Mouse (Mus musculus): Measurements from ENCODE around the gene Rbbp6. TPM values are rescaled to one million over a fixed set of nuclear protein-coding genes. Genes with fewer than 3 reads are reported as not detected.

Gene Rbbp6
- polyA plus RNA-seq (2016; fragmentation: Nextera tagmentation; extraction: Ambion mirVana): 37.9 and 40.4 TPM in 2 replicates

- 82% methylated on average over 5 of the region's 5 CpGs for WGBS
- Histone ChIP-seq H3K4me1 (no peaks in the 10 kb centered on the region), H3K4me3 (no peak within 1 kb of the TSS), H3K27ac (no peak within 1 kb of the TSS), H3K9me3 (replicated peaks) (no peaks in the 10 kb centered on the region), H3K4me2 (replicated peaks) (no peak within 1 kb of the TSS), H3K36me3 (no peaks in the 10 kb centered on the region), H3K27me3 (no peaks in the 10 kb centered on the region), H3K9ac (no peak within 1 kb of the TSS)
- no peak for ATAC-seq (ENCODE audit: low FRiP score)
Observed at GRCm38 (mm10) chr7:122965386-122965785, at the start of gene Rbbp6. Rbbp6 (plus strand) TSS chr7:122965686.

- Histone ChIP-seq H3K4me3 (no peak overlapping the region), H3K27ac (no peak overlapping the region), H3K9me3 (replicated peaks) (no peaks in the 10 kb centered on the region), H3K27me3 (no peaks in the 10 kb centered on the region), H3K9ac (no peak overlapping the region), H3K36me3 (no peaks in the 10 kb centered on the region), H3K4me1 (no peaks in the 10 kb centered on the region), H3K4me2 (replicated peaks) (peak overlapping the region; percentile 30)
- ATAC-seq (ENCODE audit: low FRiP score): peak; percentile 32; the same call in 1 of the 2 replicates
- WGBS: 44% methylated on average over 13 of the region's 13 CpGs
Observed at GRCm38 (mm10) chr7:122919728-122920582, 45.5 kb upstream of the Rbbp6 start.

GRCm38 (mm10) chr7:122921537-122921936, 43.9 kb upstream of the Rbbp6 start:
- no peak overlapping the region for H3K9ac ChIP-seq
- no peak for ATAC-seq (ENCODE audit: low FRiP score)
- 83% methylated on average over 9 of the region's 9 CpGs for WGBS
- no peaks in the 10 kb centered on the region for H3K4me1 ChIP-seq
- no peaks in the 10 kb centered on the region for H3K27me3 ChIP-seq
- no peak overlapping the region for H3K27ac ChIP-seq
- no peak overlapping the region for H3K4me3 ChIP-seq
- no peaks in the 10 kb centered on the region for H3K36me3 ChIP-seq
- H3K4me2 ChIP-seq (replicated peaks): no peak overlapping the region
- H3K9me3 ChIP-seq (replicated peaks): no peaks in the 10 kb centered on the region

- H3K36me3 ChIP-seq: no peaks in the 10 kb centered on the region
- H3K4me1 ChIP-seq: no peaks in the 10 kb centered on the region
- no peak overlapping the region for H3K4me2 ChIP-seq (replicated peaks)
- no peak overlapping the region for H3K4me3 ChIP-seq
- no peaks in the 10 kb centered on the region for H3K9me3 ChIP-seq (replicated peaks)
- no peak overlapping the region for H3K27ac ChIP-seq
- WGBS: 77% methylated on average over 3 of the region's 3 CpGs
- H3K27me3 ChIP-seq: no peaks in the 10 kb centered on the region
- ATAC-seq (ENCODE audit: low FRiP score): no peak
- H3K9ac ChIP-seq: no peak overlapping the region
Observed at GRCm38 (mm10) chr7:122924256-122924655, 41.2 kb upstream of the Rbbp6 start.

GRCm38 (mm10) chr7:122930494-122930893, 35.0 kb upstream of the Rbbp6 start:
- Histone ChIP-seq H3K27me3 (no peaks in the 10 kb centered on the region), H3K4me3 (no peak overlapping the region), H3K27ac (no peak overlapping the region), H3K36me3 (no peaks in the 10 kb centered on the region), H3K9me3 (replicated peaks) (no peaks in the 10 kb centered on the region), H3K9ac (no peak overlapping the region), H3K4me2 (replicated peaks) (no peak overlapping the region), H3K4me1 (no peaks in the 10 kb centered on the region)
- 59% methylated on average over 3 of the region's 3 CpGs for WGBS
- no peak for ATAC-seq (ENCODE audit: low FRiP score)

GRCm38 (mm10) chr7:122932171-122932570, 33.3 kb upstream of the Rbbp6 start:
- no peaks in the 10 kb centered on the region for H3K9me3 ChIP-seq (replicated peaks)
- no peak overlapping the region for H3K9ac ChIP-seq
- no peaks in the 10 kb centered on the region for H3K27me3 ChIP-seq
- no peaks in the 10 kb centered on the region for H3K4me1 ChIP-seq
- no peak overlapping the region for H3K27ac ChIP-seq
- no peak for ATAC-seq (ENCODE audit: low FRiP score)
- H3K4me3 ChIP-seq: no peak overlapping the region
- no peak overlapping the region for H3K4me2 ChIP-seq (replicated peaks)
- WGBS: 33% methylated on average over 1 of the region's 1 CpGs
- H3K36me3 ChIP-seq: no peaks in the 10 kb centered on the region

GRCm38 (mm10) chr7:122936626-122937025, 28.9 kb upstream of the Rbbp6 start:
- no peak for ATAC-seq (ENCODE audit: low FRiP score)
- no peaks in the 10 kb centered on the region for H3K36me3 ChIP-seq
- H3K27ac ChIP-seq: no peak overlapping the region
- H3K4me2 ChIP-seq (replicated peaks): no peak overlapping the region
- H3K9me3 ChIP-seq (replicated peaks): no peaks in the 10 kb centered on the region
- H3K4me1 ChIP-seq: peaks cover 8% of the 10 kb centered on the region
- no peak overlapping the region for H3K4me3 ChIP-seq
- no peaks in the 10 kb centered on the region for H3K27me3 ChIP-seq
- no peak overlapping the region for H3K9ac ChIP-seq

GRCm38 (mm10) chr7:122938197-122938596, 27.3 kb upstream of the Rbbp6 start:
- Histone ChIP-seq H3K9me3 (replicated peaks) (no peaks in the 10 kb centered on the region), H3K27me3 (no peaks in the 10 kb centered on the region), H3K36me3 (no peaks in the 10 kb centered on the region), H3K4me1 (peaks cover 8% of the 10 kb centered on the region), H3K4me3 (no peak overlapping the region), H3K4me2 (replicated peaks) (no peak overlapping the region), H3K9ac (no peak overlapping the region), H3K27ac (no peak overlapping the region)
- WGBS: 82% methylated on average over 1 of the region's 1 CpGs
- ATAC-seq (ENCODE audit: low FRiP score): no peak

- no peaks in the 10 kb centered on the region for H3K36me3 ChIP-seq
- H3K4me3 ChIP-seq: no peak overlapping the region
- no peaks in the 10 kb centered on the region for H3K9me3 ChIP-seq (replicated peaks)
- H3K27me3 ChIP-seq: no peaks in the 10 kb centered on the region
- peaks cover 8% of the 10 kb centered on the region for H3K4me1 ChIP-seq
- 91% methylated on average over 3 of the region's 3 CpGs for WGBS
- H3K27ac ChIP-seq: no peak overlapping the region
- no peak overlapping the region for H3K9ac ChIP-seq
- no peak overlapping the region for H3K4me2 ChIP-seq (replicated peaks)
- ATAC-seq (ENCODE audit: low FRiP score): no peak
Observed at GRCm38 (mm10) chr7:122939181-122939580, 26.3 kb upstream of the Rbbp6 start.

GRCm38 (mm10) chr7:122940371-122941075, 25.0 kb upstream of the Rbbp6 start:
- no peaks in the 10 kb centered on the region for H3K36me3 ChIP-seq
- no peaks in the 10 kb centered on the region for H3K27me3 ChIP-seq
- peaks cover 8% of the 10 kb centered on the region for H3K4me1 ChIP-seq
- H3K4me3 ChIP-seq: no peak overlapping the region
- H3K9ac ChIP-seq: no peak overlapping the region
- WGBS: 9% methylated on average over 12 of the region's 12 CpGs
- H3K27ac ChIP-seq: no peak overlapping the region
- no peaks in the 10 kb centered on the region for H3K9me3 ChIP-seq (replicated peaks)
- ATAC-seq (ENCODE audit: low FRiP score): no peak
- H3K4me2 ChIP-seq (replicated peaks): peak overlapping the region; percentile 32

- H3K36me3 ChIP-seq: no peaks in the 10 kb centered on the region
- 92% methylated on average over 8 of the region's 8 CpGs for WGBS
- no peak for ATAC-seq (ENCODE audit: low FRiP score)
Observed at GRCm38 (mm10) chr7:122942111-122942510, 23.4 kb upstream of the Rbbp6 start.

GRCm38 (mm10) chr7:122945149-122945548, 20.3 kb upstream of the Rbbp6 start:
- WGBS: 4% methylated on average over 1 of the region's 1 CpGs
- Histone ChIP-seq H3K9me3 (replicated peaks) (no peaks in the 10 kb centered on the region), H3K36me3 (no peaks in the 10 kb centered on the region), H3K4me2 (replicated peaks) (no peak overlapping the region), H3K27me3 (no peaks in the 10 kb centered on the region), H3K4me1 (peaks cover 7% of the 10 kb centered on the region), H3K4me3 (no peak overlapping the region), H3K27ac (no peak overlapping the region), H3K9ac (no peak overlapping the region)
- no peak for ATAC-seq (ENCODE audit: low FRiP score)

More at GRCm38 (mm10) chr7:122942111-122942510, 23.4 kb upstream of the Rbbp6 start:
- H3K27ac ChIP-seq: no peak overlapping the region
- no peaks in the 10 kb centered on the region for H3K27me3 ChIP-seq
- H3K4me3 ChIP-seq: no peak overlapping the region
- H3K4me2 ChIP-seq (replicated peaks): no peak overlapping the region
- H3K9me3 ChIP-seq (replicated peaks): no peaks in the 10 kb centered on the region
- peaks cover 8% of the 10 kb centered on the region for H3K4me1 ChIP-seq
- H3K9ac ChIP-seq: no peak overlapping the region
